Mouse (Mus musculus) intestine, embryonic 14.5 days (tissue): ENCODE results near the gene Acsl3. TPM values are rescaled to one million over a fixed set of nuclear protein-coding genes. Genes with fewer than 3 reads are reported as not detected.

Experiments used
- ATAC-seq: fragments of 200-750 bp; cut with Nextera tagmentation; replicated peaks from 2 replicates; pipeline ENCODE4 v1.8.0; 2017; ENCODE audit warnings: low read depth, moderate number of reproducible peaks, moderate TSS enrichment, moderate library complexity; ENCODE audit not compliant: low FRiP score, low TSS enrichment
- DNase-seq: peaks from one replicate; pipeline ENCODE4 v3.0.0-alpha.2; 2018; ENCODE audit warnings: low spot score
- H3K27ac ChIP-seq: fragments of 300-500 bp; sonication (generic); 2 replicates; pipeline ENCODE4 v1.5.1; 2014; ENCODE audit warnings: low read depth, mild to moderate bottlenecking, control low read depth
- H3K27me3 ChIP-seq: fragments of 300-500 bp; sonication (generic); replicated peaks from 2 replicates; pipeline ENCODE4 v1.6.1; 2014; ENCODE audit warnings: low read length, control low read depth; ENCODE audit not compliant: control insufficient read depth, insufficient read depth
- H3K36me3 ChIP-seq: fragments of 300-500 bp; sonication (generic); 2 replicates; pipeline ENCODE4 v1.6.1; 2014; ENCODE audit warnings: low read length, control low read depth; ENCODE audit not compliant: control insufficient read depth, insufficient read depth
- H3K4me1 ChIP-seq: fragments of 300-500 bp; sonication (generic); replicated peaks from 2 replicates; pipeline ENCODE4 v1.6.1; 2014; ENCODE audit warnings: low read length, control low read depth, mixed read lengths; ENCODE audit not compliant: control insufficient read depth, insufficient read depth
- H3K4me2 ChIP-seq: fragments of 300-500 bp; sonication (generic); 2 replicates; pipeline ENCODE4 v1.6.1; 2014; ENCODE audit warnings: low read length
- H3K4me3 ChIP-seq: fragments of 300-500 bp; sonication (generic); 2 replicates; pipeline ENCODE4 v1.5.1; 2014; ENCODE audit warnings: low read depth, low read length, control low read depth, mixed read lengths
- H3K9ac ChIP-seq: fragments of 300-500 bp; sonication (generic); 2 replicates; pipeline ENCODE4 v1.6.1; 2014; ENCODE audit warnings: mild to moderate bottlenecking, low read length
- H3K9me3 ChIP-seq: fragments of 300-500 bp; sonication (generic); 2 replicates; pipeline ENCODE4 v1.6.1; 2016; ENCODE audit warnings: low read length, control low read depth; ENCODE audit not compliant: control insufficient read depth
- WGBS: fragments of 180-500 bp; shearing (Covaris S2); extraction: QIAGEN DNeasy Blood & Tissue Kit; methylation state at CpG from one replicate; pipeline ENCODE4 v1.1.7; 2014; 5-methylcytosine and 5-hydroxymethylcytosine counted together
- polyA plus RNA-seq: library from polyadenylated mRNA; unstranded; fragments of >200 nt; fragmentation: Nextera tagmentation; extraction: Ambion mirVana; gene quantifications from 2 replicates; pipeline ENCODE4 v1.2.1, GENCODE M21; 2014

Acsl3 gene
- polyA plus RNA-seq, 1 experiment from 2014 or later: 87.5 TPM

- Histone ChIP-seq H3K4me2 (no peak overlapping the region), H3K27ac (no peak overlapping the region), H3K4me3 (no peak overlapping the region), H3K27me3 (no peaks in the 10 kb centered on the region), H3K9ac (no peak overlapping the region), H3K9me3 (no peaks in the 10 kb centered on the region), H3K4me1 (no peaks in the 10 kb centered on the region), H3K36me3 (no peaks in the 10 kb centered on the region)
- ATAC-seq: peak; percentile 62; the same call in 1 of the 2 replicates
- 14% methylated on average over 17 of the region's 17 CpGs for WGBS
- peak; percentile 88 for DNase-seq
Measured at GRCm38 (mm10) chr1:78724458-78725190, 67.0 kb downstream of the Acsl3 start.

GRCm38 (mm10) chr1:78725191-78725490 lies 67.5 kb downstream of the Acsl3 start:
- H3K27ac ChIP-seq: no peak overlapping the region
- H3K9ac ChIP-seq: no peak overlapping the region
- no peak overlapping the region for H3K4me3 ChIP-seq
- 61% methylated on average over 3 of the region's 3 CpGs for WGBS
- H3K4me2 ChIP-seq: no peak overlapping the region
- no peaks in the 10 kb centered on the region for H3K9me3 ChIP-seq
- no peaks in the 10 kb centered on the region for H3K4me1 ChIP-seq
- H3K36me3 ChIP-seq: no peaks in the 10 kb centered on the region
- ATAC-seq (no peak), DNase-seq (no peak)
- H3K27me3 ChIP-seq: no peaks in the 10 kb centered on the region

- 62% methylated on average over 6 of the region's 6 CpGs for WGBS
- no peaks in the 10 kb centered on the region for H3K9me3 ChIP-seq
- no peak overlapping the region for H3K4me2 ChIP-seq
- no peaks in the 10 kb centered on the region for H3K36me3 ChIP-seq
- ATAC-seq (no peak), DNase-seq (no peak)
- H3K4me1 ChIP-seq: no peaks in the 10 kb centered on the region
- H3K9ac ChIP-seq: no peak overlapping the region
- H3K4me3 ChIP-seq: no peak overlapping the region
- no peak overlapping the region for H3K27ac ChIP-seq
- H3K27me3 ChIP-seq: no peaks in the 10 kb centered on the region
Measured at GRCm38 (mm10) chr1:78725617-78726223, 68.1 kb downstream of the Acsl3 start.

GRCm38 (mm10) chr1:78730114-78730720 lies 72.6 kb downstream of the Acsl3 start:
- ATAC-seq (no peak), DNase-seq (no peak)
- H3K4me1 ChIP-seq: no peaks in the 10 kb centered on the region
- no peak overlapping the region for H3K4me3 ChIP-seq
- no peak overlapping the region for H3K4me2 ChIP-seq
- no peaks in the 10 kb centered on the region for H3K36me3 ChIP-seq
- H3K27ac ChIP-seq: no peak overlapping the region
- no peaks in the 10 kb centered on the region for H3K9me3 ChIP-seq
- no peak overlapping the region for H3K9ac ChIP-seq
- H3K27me3 ChIP-seq: no peaks in the 10 kb centered on the region
- 72% methylated on average over 9 of the region's 9 CpGs for WGBS

- Histone ChIP-seq H3K4me1 (no peaks in the 10 kb centered on the region), H3K36me3 (no peaks in the 10 kb centered on the region), H3K9ac (no peak overlapping the region), H3K4me3 (no peak overlapping the region), H3K4me2 (no peak overlapping the region), H3K9me3 (no peaks in the 10 kb centered on the region), H3K27ac (no peak overlapping the region), H3K27me3 (no peaks in the 10 kb centered on the region)
- ATAC-seq (no peak), DNase-seq (no peak)
- WGBS: 75% methylated on average over 9 of the region's 9 CpGs
Measured at GRCm38 (mm10) chr1:78732290-78732689, 74.7 kb downstream of the Acsl3 start.

GRCm38 (mm10) chr1:78734261-78735000 lies 76.8 kb downstream of the Acsl3 start:
- WGBS: 69% methylated on average over 17 of the region's 17 CpGs
- DNase-seq (no peak), ATAC-seq (no peak)
- Histone ChIP-seq H3K27ac (no peak overlapping the region), H3K9me3 (no peaks in the 10 kb centered on the region), H3K4me1 (0 out of 2 replicates have a peak, but pooled peaks cover 2% of the 10 kb centered on the region), H3K4me3 (no peak overlapping the region), H3K36me3 (no peaks in the 10 kb centered on the region), H3K9ac (no peak overlapping the region), H3K4me2 (no peak overlapping the region), H3K27me3 (no peaks in the 10 kb centered on the region)

- Histone ChIP-seq H3K9ac (no peak overlapping the region), H3K9me3 (no peaks in the 10 kb centered on the region), H3K4me3 (no peak overlapping the region), H3K4me2 (no peak overlapping the region), H3K36me3 (no peaks in the 10 kb centered on the region), H3K4me1 (0 out of 2 replicates have a peak, but pooled peaks cover 2% of the 10 kb centered on the region), H3K27me3 (no peaks in the 10 kb centered on the region), H3K27ac (no peak overlapping the region)
- DNase-seq (no peak), ATAC-seq (no peak)
- 49% methylated on average over 5 of the region's 5 CpGs for WGBS
Measured at GRCm38 (mm10) chr1:78737646-78738045, 80.0 kb downstream of the Acsl3 start.

GRCm38 (mm10) chr1:78740676-78741075 lies 83.1 kb downstream of the Acsl3 start:
- ATAC-seq: no peak
- Histone ChIP-seq H3K27me3 (no peaks in the 10 kb centered on the region), H3K4me2 (no peak overlapping the region), H3K9ac (no peak overlapping the region), H3K36me3 (no peaks in the 10 kb centered on the region), H3K4me1 (peaks cover 5% of the 10 kb centered on the region; the same call in 1 of the 2 replicates), H3K9me3 (no peaks in the 10 kb centered on the region), H3K4me3 (no peak overlapping the region), H3K27ac (no peak overlapping the region)
- no peak for DNase-seq
- WGBS: 95% methylated on average over 11 of the region's 11 CpGs
